Mouse (Mus musculus) midbrain, embryonic 16.5 days (tissue): ENCODE data around the gene Nhsl2. TPM values are rescaled to one million over a fixed set of nuclear protein-coding genes. Genes with fewer than 3 reads are reported as not detected.

Experiments used
- ATAC-seq: fragments of 200-750 bp; cut with Nextera tagmentation; 2 replicates; pipeline ENCODE4 v1.8.0; 2017; ENCODE audit warnings: moderate TSS enrichment
- H3K27ac ChIP-seq: fragments of 300-500 bp; sonication (generic); 2 replicates; pipeline ENCODE4 v1.5.1; 2014; ENCODE audit warnings: mild to moderate bottlenecking, low read length, mixed read lengths
- H3K27me3 ChIP-seq: fragments of 300-500 bp; sonication (generic); 2 replicates; pipeline ENCODE4 v1.6.1; 2014; ENCODE audit warnings: low read depth, low read length, mixed read lengths; ENCODE audit not compliant: control insufficient read depth, insufficient read depth
- H3K36me3 ChIP-seq: fragments of 300-500 bp; sonication (generic); 2 replicates; pipeline ENCODE4 v1.6.1; 2014; ENCODE audit warnings: mild to moderate bottlenecking, low read length, moderate library complexity, mixed read lengths; ENCODE audit not compliant: control insufficient read depth, insufficient read depth
- H3K4me1 ChIP-seq: fragments of 300-500 bp; sonication (generic); 2 replicates; pipeline ENCODE4 v1.6.1; 2014; ENCODE audit warnings: mild to moderate bottlenecking, low read length, mixed read lengths; ENCODE audit not compliant: control insufficient read depth, insufficient read depth
- H3K4me2 ChIP-seq: fragments of 300-500 bp; sonication (generic); 2 replicates; pipeline ENCODE4 v1.6.1; 2014; ENCODE audit warnings: mild to moderate bottlenecking, low read length, mixed read lengths
- H3K4me3 ChIP-seq: fragments of 300-500 bp; sonication (generic); 2 replicates; pipeline ENCODE4 v1.5.1; 2014; ENCODE audit warnings: low read depth, mild to moderate bottlenecking, low read length, moderate library complexity, mixed read lengths
- H3K9ac ChIP-seq: fragments of 300-500 bp; sonication (generic); 2 replicates; pipeline ENCODE4 v1.6.1; 2014; ENCODE audit warnings: low read depth, low read length, mixed read lengths
- H3K9me3 ChIP-seq: fragments of 300-500 bp; sonication (generic); replicated peaks from 2 replicates; pipeline ENCODE4 v1.6.1; 2014; ENCODE audit warnings: mild to moderate bottlenecking, low read length, mixed read lengths; ENCODE audit not compliant: control insufficient read depth, poor library complexity, severe bottlenecking
- WGBS: fragments of 180-500 bp; shearing (Covaris S2); extraction: QIAGEN DNeasy Blood & Tissue Kit; methylation state at CpG from one replicate; pipeline ENCODE4 v1.1.7; 2014; 5-methylcytosine and 5-hydroxymethylcytosine counted together
- polyA plus RNA-seq: library from polyadenylated mRNA; unstranded; fragments of >200 nt; fragmentation: Nextera tagmentation; extraction: Ambion mirVana; gene quantifications from 2 replicates; pipeline ENCODE4 v1.2.1, GENCODE M21; 2015

Gene Nhsl2
- polyA plus RNA-seq, 1 experiment from 2014 or later, result 6.0 TPM

GRCm38 (mm10) chrX:101953787-101954491, 104.8 kb downstream of the Nhsl2 start:
- no peaks in the 10 kb centered on the region for H3K4me1 ChIP-seq
- ATAC-seq, result peak; percentile 98
- H3K9ac ChIP-seq, result peak overlapping the region; percentile 53
- peak overlapping the region; percentile 33; the same call in 1 of the 2 replicates for H3K27ac ChIP-seq
- peak overlapping the region; percentile 57 for H3K4me2 ChIP-seq
- H3K36me3 ChIP-seq, result no peaks in the 10 kb centered on the region
- peak overlapping the region; percentile 36 for H3K4me3 ChIP-seq
- WGBS, result 17% methylated on average over 27 of the region's 30 CpGs
- H3K27me3 ChIP-seq, result peaks cover 3% of the 10 kb centered on the region; the same call in 1 of the 2 replicates
- H3K9me3 ChIP-seq, result no peaks in the 10 kb centered on the region

- Histone ChIP-seq H3K9me3 (no peaks in the 10 kb centered on the region), H3K27ac (no peak overlapping the region), H3K4me3 (peak overlapping the region; percentile 36), H3K9ac (no peak overlapping the region), H3K4me1 (no peaks in the 10 kb centered on the region), H3K4me2 (peak overlapping the region; percentile 57), H3K27me3 (peaks cover 3% of the 10 kb centered on the region; the same call in 1 of the 2 replicates), H3K36me3 (no peaks in the 10 kb centered on the region)
- ATAC-seq, result no peak
- WGBS, result 40% methylated on average over 6 of the region's 6 CpGs
Observed at GRCm38 (mm10) chrX:101954492-101954851, 105.3 kb downstream of the Nhsl2 start.

- no peaks in the 10 kb centered on the region for H3K36me3 ChIP-seq
- no peak overlapping the region for H3K27ac ChIP-seq
- no peak overlapping the region for H3K4me2 ChIP-seq
- no peaks in the 10 kb centered on the region for H3K4me1 ChIP-seq
- H3K27me3 ChIP-seq, result no peaks in the 10 kb centered on the region; the same call in 1 of the 2 replicates
- WGBS, result 94% methylated on average over 4 of the region's 4 CpGs
- no peak overlapping the region for H3K9ac ChIP-seq
- H3K9me3 ChIP-seq, result no peaks in the 10 kb centered on the region
- no peak for ATAC-seq
- H3K4me3 ChIP-seq, result no peak overlapping the region
Observed at GRCm38 (mm10) chrX:101961848-101962247, 112.7 kb downstream of the Nhsl2 start.

GRCm38 (mm10) chrX:101963711-101964110, 114.5 kb downstream of the Nhsl2 start:
- Histone ChIP-seq H3K36me3 (no peaks in the 10 kb centered on the region), H3K9ac (no peak overlapping the region), H3K9me3 (no peaks in the 10 kb centered on the region), H3K4me3 (no peak overlapping the region), H3K4me1 (no peaks in the 10 kb centered on the region), H3K27ac (no peak overlapping the region), H3K4me2 (no peak overlapping the region), H3K27me3 (no peaks in the 10 kb centered on the region; the same call in 1 of the 2 replicates)
- ATAC-seq, result no peak
- whole genome bisulfite sequencing, result 90% methylated on average over 3 of the region's 3 CpGs

GRCm38 (mm10) chrX:101973028-101973427, 123.8 kb downstream of the Nhsl2 start:
- WGBS, result 78% methylated on average over 3 of the region's 3 CpGs
- ATAC-seq, result no peak
- H3K27ac ChIP-seq, result no peak overlapping the region
- no peaks in the 10 kb centered on the region for H3K4me1 ChIP-seq
- no peaks in the 10 kb centered on the region for H3K9me3 ChIP-seq
- H3K36me3 ChIP-seq, result no peaks in the 10 kb centered on the region
- no peak overlapping the region for H3K4me2 ChIP-seq
- no peak overlapping the region for H3K4me3 ChIP-seq
- no peak overlapping the region for H3K9ac ChIP-seq
- H3K27me3 ChIP-seq, result no peaks in the 10 kb centered on the region

GRCm38 (mm10) chrX:101976931-101977330, 127.7 kb downstream of the Nhsl2 start:
- Histone ChIP-seq H3K4me2 (no peak overlapping the region), H3K4me3 (no peak overlapping the region), H3K9ac (no peak overlapping the region), H3K4me1 (no peaks in the 10 kb centered on the region), H3K36me3 (no peaks in the 10 kb centered on the region), H3K27ac (no peak overlapping the region), H3K27me3 (peaks cover 6% of the 10 kb centered on the region; the same call in 1 of the 2 replicates), H3K9me3 (no peaks in the 10 kb centered on the region)
- ATAC-seq, result no peak
- 32% methylated on average over 3 of the region's 3 CpGs for WGBS

GRCm38 (mm10) chrX:101978861-101979260, 129.7 kb downstream of the Nhsl2 start:
- 49% methylated on average over 2 of the region's 2 CpGs for WGBS
- H3K9me3 ChIP-seq, result no peaks in the 10 kb centered on the region
- no peak overlapping the region; the same call in 1 of the 2 replicates for H3K4me3 ChIP-seq
- peak overlapping the region; percentile 28 for H3K4me2 ChIP-seq
- no peaks in the 10 kb centered on the region for H3K36me3 ChIP-seq
- 0 out of 2 replicates have a peak, but pooled peaks have one; percentile 5 for ATAC-seq
- H3K27ac ChIP-seq, result 0 out of 2 replicates have a peak overlapping the region, but pooled peaks have one; percentile 5
- no peak overlapping the region for H3K9ac ChIP-seq
- peaks cover 6% of the 10 kb centered on the region; the same call in 1 of the 2 replicates for H3K27me3 ChIP-seq
- H3K4me1 ChIP-seq, result no peaks in the 10 kb centered on the region

- Histone ChIP-seq H3K4me2 (peak overlapping the region; percentile 28), H3K27me3 (peaks cover 6% of the 10 kb centered on the region; the same call in 1 of the 2 replicates), H3K4me3 (no peak overlapping the region; the same call in 1 of the 2 replicates), H3K9ac (no peak overlapping the region), H3K36me3 (no peaks in the 10 kb centered on the region), H3K27ac (no peak overlapping the region), H3K4me1 (no peaks in the 10 kb centered on the region), H3K9me3 (no peaks in the 10 kb centered on the region)
- 32% methylated on average over 5 of the region's 5 CpGs for WGBS
- peak; percentile 90 for ATAC-seq
Observed at GRCm38 (mm10) chrX:101979267-101979666, 130.1 kb downstream of the Nhsl2 start.

- H3K27me3 ChIP-seq, result peaks cover 10% of the 10 kb centered on the region
- no peak overlapping the region for H3K4me2 ChIP-seq
- no peaks in the 10 kb centered on the region for H3K9me3 ChIP-seq
- no peaks in the 10 kb centered on the region for H3K36me3 ChIP-seq
- 94% methylated on average over 2 of the region's 2 CpGs for whole genome bisulfite sequencing
- H3K27ac ChIP-seq, result no peak overlapping the region
- no peaks in the 10 kb centered on the region for H3K4me1 ChIP-seq
- ATAC-seq, result no peak
- H3K9ac ChIP-seq, result no peak overlapping the region
- H3K4me3 ChIP-seq, result no peak overlapping the region
Observed at GRCm38 (mm10) chrX:101980586-101980985, 131.4 kb downstream of the Nhsl2 start.
